Mouse (Mus musculus) stomach, embryonic 15.5 days (tissue): ENCODE measurements around the gene Tmem107. TPM values are rescaled to one million over a fixed set of nuclear protein-coding genes. Genes with fewer than 3 reads are reported as not detected.

Experiments used
- ATAC-seq: fragments of 200-750 bp; cut with Nextera tagmentation; 2 replicates; pipeline ENCODE4 v1.8.0; 2017; ENCODE audit warnings: low read depth, moderate number of reproducible peaks, moderate TSS enrichment; ENCODE audit not compliant: insufficient read depth, low FRiP score
- H3K27ac ChIP-seq: fragments of 300-500 bp; sonication (generic); 2 replicates; pipeline ENCODE4 v1.5.1; 2015; ENCODE audit warnings: mild to moderate bottlenecking, inconsistent platforms
- H3K27me3 ChIP-seq: fragments of 300-500 bp; sonication (generic); replicated peaks from 2 replicates; pipeline ENCODE4 v1.6.1; 2015; ENCODE audit warnings: inconsistent platforms
- H3K36me3 ChIP-seq: fragments of 300-500 bp; sonication (generic); 2 replicates; pipeline ENCODE4 v1.6.1; 2015; ENCODE audit warnings: inconsistent platforms
- H3K4me1 ChIP-seq: fragments of 300-500 bp; sonication (generic); 2 replicates; pipeline ENCODE4 v1.6.1; 2015; ENCODE audit warnings: inconsistent platforms
- H3K4me2 ChIP-seq: fragments of 300-500 bp; sonication (generic); 2 replicates; pipeline ENCODE4 v1.6.1; 2015; ENCODE audit warnings: mild to moderate bottlenecking, inconsistent platforms
- H3K4me3 ChIP-seq: fragments of 300-500 bp; sonication (generic); replicated peaks from 2 replicates; pipeline ENCODE4 v1.5.1; 2015; ENCODE audit warnings: inconsistent platforms
- H3K9ac ChIP-seq: fragments of 300-500 bp; sonication (generic); 2 replicates; pipeline ENCODE4 v1.6.1; 2015; ENCODE audit warnings: inconsistent platforms
- H3K9me3 ChIP-seq: fragments of 300-500 bp; sonication (generic); 2 replicates; pipeline ENCODE4 v1.6.1; 2016; ENCODE audit warnings: inconsistent platforms
- WGBS: fragments of 180-500 bp; shearing (Covaris S2); methylation state at CpG from one replicate; pipeline ENCODE4 v1.1.7; 2015; 5-methylcytosine and 5-hydroxymethylcytosine counted together
- polyA plus RNA-seq: library from polyadenylated mRNA; unstranded; fragments of >200 nt; fragmentation: Nextera tagmentation; extraction: Ambion mirVana; gene quantifications from 2 replicates; pipeline ENCODE4 v1.2.1, GENCODE M21; 2015

The Tmem107 gene
- polyA plus RNA-seq, 1 experiment from 2014 or later, result 55.0 TPM

DNA sequence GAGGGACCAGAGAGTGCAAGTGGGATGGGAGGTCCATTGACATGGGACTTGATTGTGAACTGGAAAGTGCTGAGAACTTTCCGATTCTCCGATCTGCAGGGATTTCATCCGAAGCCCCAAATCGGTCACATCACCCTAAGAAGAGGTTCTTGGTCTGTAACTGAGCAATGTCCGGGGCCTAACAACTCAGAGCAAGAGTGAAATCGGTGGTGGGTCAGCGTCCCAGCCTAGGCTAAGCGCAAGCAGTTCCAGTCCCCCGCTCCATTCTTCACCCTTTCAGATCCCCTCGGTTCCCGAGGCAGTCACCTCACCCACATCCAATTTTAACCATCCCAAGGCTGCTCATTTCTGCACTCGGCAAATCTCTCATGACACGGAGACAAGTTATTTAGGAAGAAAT is 513 bp upstream of the Tmem107 start:
- Histone ChIP-seq H3K9ac (peak overlapping the region; percentile 68), H3K27me3 (no peaks in the 10 kb centered on the region), H3K4me3 (peak overlapping the region; percentile 63), H3K4me2 (peak overlapping the region; percentile 90), H3K4me1 (peaks cover 40% of the 10 kb centered on the region), H3K27ac (peak overlapping the region; percentile 92), H3K9me3 (no peaks in the 10 kb centered on the region), H3K36me3 (no peaks in the 10 kb centered on the region)
- ATAC-seq, result no peak
- WGBS, result under 1% methylated on average over 13 of the region's 13 CpGs

DNA sequence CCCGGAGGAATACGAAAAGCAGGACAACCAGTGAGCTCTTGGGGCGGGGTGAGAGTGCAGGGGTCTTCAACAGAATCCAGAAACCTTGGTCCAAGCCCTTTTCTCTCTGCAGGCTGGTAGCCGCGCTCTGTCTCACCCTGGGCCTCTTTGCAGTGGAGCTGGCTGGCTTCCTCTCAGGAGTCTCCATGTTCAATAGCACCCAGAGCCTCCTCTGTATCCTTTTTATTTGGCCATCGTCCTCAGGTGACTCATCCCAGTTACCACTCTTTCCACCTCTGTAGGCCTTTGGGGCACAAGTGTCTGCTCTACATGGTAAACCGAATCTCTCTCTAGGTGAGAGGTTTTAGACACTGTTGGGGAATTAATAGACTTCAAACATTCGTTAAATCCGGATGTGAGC is 656 bp downstream of the Tmem107 start:
- H3K9ac ChIP-seq, result peak overlapping the region; percentile 59
- ATAC-seq, result no peak
- peak overlapping the region; percentile 92 for H3K27ac ChIP-seq
- H3K36me3 ChIP-seq, result no peaks in the 10 kb centered on the region
- 27% methylated on average over 9 of the region's 9 CpGs for WGBS
- H3K9me3 ChIP-seq, result no peaks in the 10 kb centered on the region
- H3K4me1 ChIP-seq, result peaks cover 40% of the 10 kb centered on the region
- H3K4me3 ChIP-seq, result peak overlapping the region; percentile 63
- H3K4me2 ChIP-seq, result peak overlapping the region; percentile 90
- no peaks in the 10 kb centered on the region for H3K27me3 ChIP-seq

DNA sequence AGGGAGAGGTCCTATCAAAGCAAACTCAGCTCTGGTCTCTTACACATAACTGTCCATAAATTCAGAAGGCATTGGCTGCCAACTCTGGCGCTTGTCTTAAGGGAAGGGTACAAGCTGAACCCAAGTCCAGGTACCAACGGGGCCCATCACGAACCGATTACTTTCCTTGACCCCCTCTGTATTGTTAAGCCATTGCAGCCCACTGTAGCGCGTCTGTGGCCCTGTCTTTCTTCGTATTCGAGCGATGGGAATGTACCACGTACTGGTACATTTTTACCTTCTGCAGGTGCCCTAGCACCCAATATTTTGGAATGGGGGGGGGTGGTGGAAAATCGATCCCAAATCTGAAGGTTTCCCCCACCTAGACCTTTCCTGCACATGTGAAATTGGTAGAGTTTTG is 1.6 kb downstream of the Tmem107 start:
- H3K27me3 ChIP-seq, result no peaks in the 10 kb centered on the region
- peak overlapping the region; percentile 93; the same call in 1 of the 2 replicates for H3K27ac ChIP-seq
- peak overlapping the region; percentile 32; the same call in 1 of the 2 replicates for H3K4me3 ChIP-seq
- no peak overlapping the region for H3K9ac ChIP-seq
- H3K4me2 ChIP-seq, result peak overlapping the region; percentile 50
- peaks cover 32% of the 10 kb centered on the region for H3K4me1 ChIP-seq
- no peak for ATAC-seq
- 87% methylated on average over 11 of the region's 11 CpGs for WGBS
- H3K36me3 ChIP-seq, result no peaks in the 10 kb centered on the region
- no peaks in the 10 kb centered on the region for H3K9me3 ChIP-seq

DNA sequence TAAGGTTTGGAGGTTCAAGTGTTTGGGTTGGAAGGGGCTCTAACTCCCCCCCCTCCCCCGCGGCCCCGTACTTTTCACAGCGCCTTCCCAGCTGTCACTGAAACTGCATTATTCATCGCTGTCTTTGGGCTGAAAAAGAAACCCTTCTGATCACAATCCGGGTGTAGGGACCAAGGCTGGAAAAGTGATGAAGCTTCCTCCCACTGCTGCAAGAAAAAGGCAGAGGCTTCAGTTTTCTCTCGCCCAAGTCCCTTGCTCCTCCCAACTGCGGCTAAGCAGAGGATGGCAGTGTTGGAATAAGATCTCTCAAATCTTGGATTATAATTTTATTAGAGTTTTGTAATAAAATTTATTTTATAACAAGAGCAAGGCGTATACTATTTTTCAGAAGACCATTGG is 2.1 kb downstream of the Tmem107 start:
- no peaks in the 10 kb centered on the region for H3K27me3 ChIP-seq
- peak overlapping the region; percentile 93 for H3K27ac ChIP-seq
- H3K4me3 ChIP-seq, result peak overlapping the region; percentile 32
- ATAC-seq, result no peak
- no peaks in the 10 kb centered on the region for H3K36me3 ChIP-seq
- H3K4me1 ChIP-seq, result peaks cover 29% of the 10 kb centered on the region
- peak overlapping the region; percentile 50 for H3K4me2 ChIP-seq
- H3K9me3 ChIP-seq, result no peaks in the 10 kb centered on the region
- H3K9ac ChIP-seq, result no peak overlapping the region; the same call in 1 of the 2 replicates
- WGBS, result 10% methylated on average over 9 of the region's 9 CpGs

DNA sequence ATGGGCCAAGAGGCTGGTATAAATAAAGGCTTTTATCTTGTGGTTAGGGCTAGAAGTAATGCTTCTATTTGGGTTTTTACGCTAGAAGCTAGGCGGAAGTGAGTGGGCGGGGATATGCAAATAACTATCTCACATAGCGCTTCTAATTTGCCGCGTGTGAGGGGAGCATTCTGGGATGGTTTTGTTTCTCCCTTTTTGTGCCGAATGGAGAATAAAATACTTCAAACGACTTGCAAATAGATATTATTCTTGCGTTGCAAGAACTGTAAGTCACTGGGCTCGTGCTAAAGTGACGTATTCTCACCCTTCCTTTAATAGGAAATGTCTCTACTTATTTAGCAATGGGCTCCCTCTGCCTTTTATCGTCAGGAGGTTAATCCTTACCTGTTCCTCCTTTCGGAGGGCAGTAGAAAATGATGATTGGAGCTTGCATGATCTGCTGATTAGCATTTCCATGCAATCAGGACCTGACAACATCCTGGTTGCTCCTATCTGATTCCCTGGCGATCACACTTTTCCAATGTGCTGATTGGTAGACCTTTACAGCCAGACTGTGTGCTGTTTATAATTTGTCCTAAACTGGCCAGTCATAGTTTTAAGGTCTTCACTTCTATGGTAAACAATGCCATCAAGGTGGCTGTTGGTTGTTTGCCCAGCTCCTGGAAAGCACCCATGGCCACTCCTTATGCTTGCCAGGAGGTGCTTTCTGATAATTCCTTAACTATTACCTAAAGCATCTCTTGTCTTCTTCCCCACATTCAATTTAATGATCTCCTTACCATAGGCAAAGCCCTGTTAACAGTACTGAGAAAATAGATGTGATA is 2.7 kb downstream of the Tmem107 start:
- H3K4me1 ChIP-seq, result peaks cover 28% of the 10 kb centered on the region
- peak overlapping the region; percentile 50 for H3K4me2 ChIP-seq
- WGBS, result under 1% methylated on average over 14 of the region's 14 CpGs
- no peaks in the 10 kb centered on the region for H3K36me3 ChIP-seq
- peak overlapping the region; percentile 32 for H3K4me3 ChIP-seq
- H3K27ac ChIP-seq, result peak overlapping the region; percentile 93
- peak; percentile 59 for ATAC-seq
- no peaks in the 10 kb centered on the region for H3K27me3 ChIP-seq
- peak overlapping the region; percentile 48; the same call in 1 of the 2 replicates for H3K9ac ChIP-seq
- H3K9me3 ChIP-seq, result no peaks in the 10 kb centered on the region

DNA sequence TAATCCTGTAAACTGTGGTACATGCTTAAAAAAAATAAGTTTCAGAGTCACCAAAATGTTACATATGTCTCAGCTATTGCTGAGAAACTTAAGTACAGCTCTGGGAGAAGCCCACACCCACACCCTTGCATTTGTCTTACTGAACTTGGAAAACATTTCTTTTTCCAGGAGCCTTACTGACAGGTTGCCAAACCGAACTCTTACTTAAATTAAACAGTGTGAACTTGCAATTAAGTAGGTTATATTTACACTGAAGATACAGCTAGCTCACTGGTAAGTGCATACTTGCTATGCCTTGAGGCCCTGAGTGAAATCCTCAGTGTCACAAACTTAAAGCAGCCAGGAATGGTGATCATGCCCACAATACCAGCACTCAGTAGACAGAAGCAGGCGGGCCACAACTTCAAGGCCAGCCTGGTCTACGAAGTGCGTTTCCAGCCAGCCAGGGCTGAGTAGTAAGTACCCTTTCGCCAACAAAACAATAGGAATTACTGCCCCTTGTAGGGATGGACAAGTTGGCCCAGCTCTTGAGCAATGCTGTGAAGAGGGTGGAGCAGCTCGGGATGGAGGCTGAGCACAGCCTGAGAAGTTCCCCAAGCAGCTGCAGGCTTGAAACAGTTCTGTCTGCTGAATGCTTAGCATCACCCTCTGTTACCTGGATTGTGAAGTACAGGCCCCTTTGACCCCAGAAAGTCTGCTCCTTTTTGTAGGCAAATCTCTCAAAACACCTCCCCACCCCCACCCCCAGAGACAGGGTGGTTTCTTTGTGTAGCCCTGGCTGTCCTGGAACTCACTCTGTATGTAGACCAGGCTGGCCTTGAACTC is 3.6 kb downstream of the Tmem107 start:
- no peaks in the 10 kb centered on the region for H3K27me3 ChIP-seq
- H3K9ac ChIP-seq, result no peak overlapping the region
- no peaks in the 10 kb centered on the region for H3K36me3 ChIP-seq
- no peak overlapping the region for H3K4me2 ChIP-seq
- ATAC-seq, result no peak
- peak overlapping the region; percentile 93 for H3K27ac ChIP-seq
- peaks cover 28% of the 10 kb centered on the region for H3K4me1 ChIP-seq
- WGBS, result 29% methylated on average over 6 of the region's 6 CpGs
- no peaks in the 10 kb centered on the region for H3K9me3 ChIP-seq
- H3K4me3 ChIP-seq, result no peak overlapping the region

DNA sequence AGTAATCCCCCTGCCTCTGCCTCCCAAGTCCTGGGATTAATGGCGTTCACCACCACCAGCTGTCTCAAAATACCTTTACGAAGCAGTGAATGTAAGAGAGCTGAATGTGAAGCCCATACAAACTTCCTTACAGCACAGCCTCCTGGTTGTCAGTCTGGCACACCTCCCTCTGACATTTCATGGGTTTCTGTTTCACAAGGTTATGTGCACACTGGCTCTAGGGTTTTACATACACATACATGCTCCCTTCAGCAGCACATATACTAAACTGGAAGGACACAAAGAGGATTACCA is 4.1 kb downstream of the Tmem107 start:
- Histone ChIP-seq H3K4me3 (no peak overlapping the region), H3K4me1 (peaks cover 28% of the 10 kb centered on the region), H3K36me3 (no peaks in the 10 kb centered on the region), H3K4me2 (no peak overlapping the region), H3K27ac (peak overlapping the region; percentile 93), H3K9ac (no peak overlapping the region), H3K9me3 (no peaks in the 10 kb centered on the region), H3K27me3 (no peaks in the 10 kb centered on the region)
- WGBS, result 52% methylated on average over 2 of the region's 2 CpGs
- ATAC-seq, result no peak

DNA sequence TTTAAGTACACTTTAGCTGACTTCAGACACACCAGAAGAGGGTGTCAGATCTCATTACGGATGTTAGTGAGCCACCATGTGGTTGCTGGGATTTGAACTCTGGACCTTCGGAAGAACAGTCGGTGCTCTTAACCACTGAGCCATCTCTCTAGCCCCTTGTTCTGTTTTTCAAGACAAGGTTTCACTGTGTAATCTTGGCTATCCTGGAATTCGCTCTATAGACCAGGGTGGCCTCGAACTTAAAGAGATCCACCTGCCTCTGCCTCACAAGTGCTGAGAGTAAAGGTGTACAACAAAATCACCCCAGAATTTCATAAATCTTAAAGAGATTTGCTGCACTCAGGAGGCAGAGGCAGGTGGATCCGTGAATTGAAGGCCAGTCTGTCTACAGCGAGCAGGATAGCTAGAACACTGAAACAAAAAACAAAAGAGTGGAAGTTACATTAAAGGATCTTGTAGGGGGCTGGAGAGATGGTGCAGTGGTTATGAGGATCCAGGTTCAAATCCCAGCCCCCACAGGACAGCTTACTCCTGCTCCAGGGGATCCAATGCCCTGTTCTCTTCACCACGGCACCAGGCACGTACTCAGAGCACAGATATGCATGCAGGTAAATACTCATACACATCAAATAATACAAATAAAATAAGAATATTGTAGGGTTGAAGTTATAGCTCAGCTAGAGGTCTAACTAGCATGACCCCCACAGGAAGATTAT is 5.3 kb downstream of the Tmem107 start:
- H3K4me2 ChIP-seq, result no peak overlapping the region
- no peak overlapping the region for H3K27ac ChIP-seq
- H3K36me3 ChIP-seq, result no peaks in the 10 kb centered on the region
- H3K4me3 ChIP-seq, result no peak overlapping the region
- WGBS, result 49% methylated on average over 9 of the region's 9 CpGs
- no peak for ATAC-seq
- peaks cover 23% of the 10 kb centered on the region for H3K4me1 ChIP-seq
- H3K27me3 ChIP-seq, result no peaks in the 10 kb centered on the region
- H3K9me3 ChIP-seq, result no peaks in the 10 kb centered on the region
- H3K9ac ChIP-seq, result no peak overlapping the region

DNA sequence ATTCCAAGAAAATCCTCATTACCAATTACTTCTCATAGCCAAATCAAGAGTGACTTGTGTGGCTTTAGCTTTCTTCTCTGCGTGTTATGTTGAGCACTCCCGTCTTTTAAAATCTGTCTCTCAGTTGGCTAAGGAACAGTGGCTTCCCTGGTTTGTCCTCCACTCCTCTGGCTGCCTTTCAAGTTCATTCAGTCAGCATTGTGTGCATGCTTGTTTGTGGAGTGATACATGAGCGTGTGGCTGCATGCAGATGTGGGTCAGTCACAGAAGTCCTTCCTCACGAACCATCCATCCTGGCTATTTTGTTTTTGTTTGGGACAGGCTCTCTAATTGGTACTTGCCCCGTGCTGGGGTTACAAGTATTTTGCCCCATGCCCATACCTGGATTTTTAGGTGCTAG is 6.0 kb downstream of the Tmem107 start:
- Histone ChIP-seq H3K9ac (no peak overlapping the region), H3K27ac (no peak overlapping the region), H3K4me1 (peaks cover 18% of the 10 kb centered on the region; the same call in 1 of the 2 replicates), H3K4me2 (no peak overlapping the region), H3K9me3 (no peaks in the 10 kb centered on the region), H3K4me3 (no peak overlapping the region), H3K27me3 (no peaks in the 10 kb centered on the region), H3K36me3 (no peaks in the 10 kb centered on the region)
- no peak for ATAC-seq
- 63% methylated on average over 5 of the region's 5 CpGs for WGBS

DNA sequence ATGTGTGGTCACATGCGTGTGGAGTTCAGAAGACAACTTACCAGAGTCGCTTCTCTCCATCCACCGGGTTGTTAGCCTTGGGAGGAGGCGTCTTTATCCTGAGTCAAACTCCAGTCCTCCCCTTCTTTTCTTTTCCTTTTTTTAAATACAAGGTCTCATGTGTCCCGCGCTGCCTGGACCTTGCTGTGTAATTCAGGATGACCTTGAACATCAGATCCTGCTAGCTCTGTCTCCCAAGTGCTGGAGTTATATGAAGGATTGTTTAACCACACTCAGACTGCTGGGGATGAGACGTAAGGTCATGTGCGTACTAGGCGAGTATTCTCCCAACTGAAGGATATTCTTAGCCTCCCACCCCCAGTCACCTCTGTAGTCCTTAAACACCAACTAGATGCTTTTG is 6.7 kb downstream of the Tmem107 start:
- no peaks in the 10 kb centered on the region for H3K27me3 ChIP-seq
- no peak overlapping the region for H3K27ac ChIP-seq
- WGBS, result 78% methylated on average over 9 of the region's 9 CpGs
- H3K4me3 ChIP-seq, result no peak overlapping the region
- H3K4me2 ChIP-seq, result no peak overlapping the region
- H3K9ac ChIP-seq, result no peak overlapping the region
- no peaks in the 10 kb centered on the region for H3K9me3 ChIP-seq
- ATAC-seq, result no peak
- no peaks in the 10 kb centered on the region for H3K36me3 ChIP-seq
- peaks cover 10% of the 10 kb centered on the region; the same call in 1 of the 2 replicates for H3K4me1 ChIP-seq

DNA sequence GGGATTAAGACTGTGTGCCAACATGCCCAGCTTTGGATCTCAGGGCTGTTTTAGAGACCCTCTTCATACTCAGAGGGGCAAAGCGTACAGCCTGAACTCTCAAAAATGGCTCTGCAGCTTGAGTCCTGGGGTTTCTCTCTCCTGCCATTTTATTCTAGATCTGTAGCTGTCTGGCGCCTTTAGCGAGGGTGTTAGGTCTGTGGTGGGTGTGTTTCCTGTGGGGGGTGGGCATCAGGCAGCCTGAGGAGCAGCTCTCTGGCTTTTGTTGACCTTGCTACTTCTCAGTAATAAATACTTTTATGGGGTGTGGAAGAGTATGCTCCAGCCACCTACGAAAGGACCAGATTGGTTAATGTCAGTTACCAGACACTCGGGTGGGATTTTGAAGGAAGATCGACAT is 7.4 kb downstream of the Tmem107 start:
- Histone ChIP-seq H3K27me3 (no peaks in the 10 kb centered on the region), H3K4me3 (no peak overlapping the region), H3K4me2 (no peak overlapping the region), H3K27ac (no peak overlapping the region), H3K9me3 (no peaks in the 10 kb centered on the region), H3K4me1 (peaks cover 7% of the 10 kb centered on the region; the same call in 1 of the 2 replicates), H3K36me3 (no peaks in the 10 kb centered on the region), H3K9ac (no peak overlapping the region)
- no peak for ATAC-seq
- WGBS, result 71% methylated on average over 6 of the region's 6 CpGs
